Mouse (Mus musculus): ENCODE measurements around the gene Pigq. TPM values are rescaled to one million over a fixed set of nuclear protein-coding genes. Genes with fewer than 3 reads are reported as not detected.
A peak's percentile ranks its signal among the peaks of the same experiment; 100 is the strongest.

Gene Pigq
- total RNA-seq, 1 experiment from 2014 or later, result 122 TPM

DNA sequence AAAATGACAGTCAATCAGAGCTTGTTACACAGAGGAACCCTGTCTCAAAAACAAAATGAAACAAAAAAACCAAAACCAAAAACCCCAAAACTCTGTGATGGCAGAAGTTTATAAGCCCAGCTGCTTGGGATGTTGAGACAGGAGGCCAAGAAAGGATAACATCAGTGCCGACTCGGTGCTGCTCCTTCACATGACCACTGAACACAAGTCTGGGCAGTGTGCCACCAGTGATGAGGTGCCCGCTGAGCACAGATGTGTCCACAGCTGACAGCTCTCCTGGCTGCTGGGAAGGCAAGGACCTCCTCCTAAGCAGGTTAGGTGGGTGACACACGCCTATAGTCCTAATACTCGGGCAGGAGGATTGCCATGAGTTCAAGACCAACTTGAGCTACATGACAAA, 22.6 kb downstream of the Pigq start:
- DNase-seq, result peak; percentile 16

DNA sequence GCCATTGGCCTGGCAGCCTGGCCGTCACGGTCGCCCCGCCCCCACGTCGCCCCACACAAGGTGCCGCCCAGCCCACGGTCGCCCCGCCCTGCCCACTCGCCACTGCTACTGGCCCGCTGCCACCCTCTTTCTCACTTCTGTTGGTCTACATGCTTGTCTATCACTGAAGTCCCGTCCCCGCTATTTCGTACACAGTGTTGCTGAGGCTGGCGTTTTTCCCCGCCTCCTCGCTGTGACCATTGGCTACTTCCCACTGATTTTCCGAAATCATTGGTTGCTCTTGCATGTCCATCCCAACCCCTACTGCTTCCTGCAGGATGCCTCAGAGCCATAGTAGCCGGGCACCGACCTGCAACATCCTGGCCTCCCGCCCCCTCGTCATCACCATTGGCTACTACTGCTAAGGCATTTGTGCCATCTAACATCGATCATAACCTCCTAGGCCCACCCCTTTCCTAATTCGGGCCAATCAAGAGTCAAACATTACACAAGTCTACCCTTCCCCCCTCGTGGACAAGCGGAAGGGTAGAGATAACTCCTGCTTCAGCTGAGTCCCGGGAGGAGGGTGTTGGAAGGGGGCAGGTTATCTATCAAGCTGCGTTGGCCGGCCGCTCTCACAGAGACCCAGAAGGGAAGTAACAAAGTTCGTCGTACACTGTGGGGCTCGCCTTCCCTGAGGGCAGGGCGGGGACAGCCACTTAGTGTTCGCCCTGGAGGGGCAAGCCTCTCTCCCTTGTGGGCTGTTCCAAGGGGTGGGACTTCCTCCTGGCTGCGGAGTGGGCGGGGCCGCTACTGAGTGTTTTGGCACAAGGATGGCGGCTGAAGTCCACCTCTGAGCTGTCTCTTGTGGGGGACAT, 24.7 kb downstream of the Pigq start:
- DNase-seq, result peak; percentile 100

DNA sequence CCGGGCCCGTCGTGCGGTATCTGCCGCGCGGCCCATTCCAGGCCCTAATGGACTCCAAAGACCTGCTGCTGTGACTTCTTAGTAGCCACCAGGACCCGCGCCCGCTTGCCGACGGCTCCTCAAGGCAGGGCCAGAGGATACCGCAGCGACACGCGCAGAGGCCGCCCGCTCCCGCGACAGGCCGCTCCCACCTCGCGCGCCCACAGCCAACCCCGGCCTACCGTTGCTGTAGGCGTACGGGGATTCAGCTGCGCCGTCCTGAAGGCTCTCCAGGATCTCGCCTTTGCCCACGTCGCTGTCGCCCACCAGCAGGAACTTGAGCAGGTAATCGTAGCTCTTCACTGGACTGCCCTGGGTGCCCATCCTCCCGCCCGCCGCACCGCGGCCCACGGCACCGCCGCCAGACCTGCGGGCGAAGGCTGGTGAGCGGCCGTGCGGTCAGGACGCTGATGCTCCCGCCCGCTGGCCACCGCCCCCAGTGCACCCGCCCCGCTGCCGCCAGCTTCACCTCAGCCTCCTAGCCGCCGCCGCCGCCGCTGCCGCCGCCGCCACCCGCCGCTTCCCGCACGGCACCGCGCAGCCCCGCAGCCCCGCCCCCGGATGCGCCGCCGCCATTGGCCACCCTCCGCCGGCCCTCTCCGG, 25.5 kb downstream of the Pigq start, which contains the start of gene Rab40c:
TSS of gene Rab40c (minus strand) at position 584 of the 642 bp plus-strand sequence.
- DNase-seq, result peak; percentile 78

- no peak for DNase-seq
These were observed 26.5 kb downstream of the Pigq start for GRCm38 (mm10) chr17:25918037-25918750.

DNA sequence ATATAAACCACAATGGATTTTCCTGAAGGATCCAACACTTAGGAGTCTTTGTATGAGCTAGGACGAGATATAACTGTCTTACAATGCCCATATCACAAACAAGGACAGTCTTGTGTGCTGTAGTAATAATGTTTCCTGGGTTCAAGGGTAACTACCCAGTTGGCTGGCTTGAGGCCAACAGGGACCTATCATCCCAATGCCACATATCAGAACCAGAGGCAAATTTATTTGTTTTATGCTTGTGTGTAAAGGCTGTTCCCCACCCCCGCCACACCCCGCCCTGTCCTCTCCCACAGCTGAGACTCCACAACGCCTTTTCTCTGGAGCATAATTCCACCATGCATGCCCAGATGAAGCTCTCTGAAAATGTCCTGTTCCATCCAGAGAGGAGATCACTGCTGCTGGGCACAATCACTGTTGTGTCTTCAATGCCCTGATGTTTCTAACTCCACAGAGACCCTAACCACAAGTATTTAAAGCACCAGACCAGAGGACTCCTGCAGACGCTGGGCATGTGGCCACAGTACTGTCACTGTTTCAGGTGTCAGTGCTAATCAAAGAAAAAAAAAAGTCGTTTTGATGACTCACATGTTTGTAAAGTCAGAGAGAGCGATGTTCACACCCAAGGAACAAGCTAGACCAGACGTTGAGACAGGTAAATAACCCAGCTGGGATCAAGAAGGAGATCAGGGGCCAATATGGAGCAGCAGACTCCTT, 27.6 kb downstream of the Pigq start:
- DNase-seq, result peak; percentile 79

- no peak for DNase-seq
These were observed 30.4 kb downstream of the Pigq start for GRCm38 (mm10) chr17:25914295-25914694.

- no peak for DNase-seq
These were observed 30.9 kb downstream of the Pigq start for GRCm38 (mm10) chr17:25913877-25914275.

- DNase-seq, result peak; percentile 42
These were observed 31.4 kb downstream of the Pigq start for GRCm38 (mm10) chr17:25913186-25913876.

DNA sequence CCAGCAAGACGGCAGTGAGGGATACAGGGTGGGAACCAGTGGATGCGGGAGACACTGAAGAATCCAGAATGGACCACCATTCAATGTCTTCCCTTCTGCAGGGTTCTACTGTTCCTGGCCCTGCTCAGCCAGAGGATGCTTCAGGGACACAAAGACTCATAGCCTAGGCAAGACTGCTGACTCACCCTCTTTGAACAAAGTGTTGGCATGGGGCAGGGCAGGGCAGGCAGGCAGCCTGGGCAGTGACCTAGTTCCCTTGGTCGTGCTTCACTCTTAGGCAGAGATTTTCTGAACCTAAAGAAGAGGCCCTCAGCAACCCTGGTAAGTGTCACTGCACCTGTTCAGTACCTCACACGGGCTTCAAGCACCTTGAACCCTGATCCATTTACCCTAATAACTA, 32.9 kb downstream of the Pigq start:
- DNase-seq, result peak; percentile 80

DNA sequence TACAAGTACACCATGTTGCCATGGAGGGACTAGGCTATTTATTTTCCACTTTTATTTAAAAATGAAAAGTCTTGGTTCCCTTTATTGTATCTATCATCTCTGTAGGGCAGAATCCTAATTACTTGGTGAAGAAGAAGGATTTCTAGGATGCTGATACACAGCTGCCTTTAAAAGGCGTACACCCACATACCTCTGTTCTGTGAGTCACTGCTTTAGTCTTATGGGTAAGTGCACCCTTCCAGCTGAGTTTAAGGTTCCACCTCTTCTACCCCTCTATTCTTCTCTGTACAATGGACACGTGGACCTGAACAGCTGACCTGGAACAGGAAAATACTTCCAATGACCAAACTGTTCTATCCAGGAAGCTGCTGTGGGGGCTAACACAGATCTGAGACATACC, 37.1 kb downstream of the Pigq start:
- DNase-seq, result no peak

- no peak for DNase-seq
These were observed 41.7 kb downstream of the Pigq start for GRCm38 (mm10) chr17:25903061-25903460.

- no peak for DNase-seq
These were observed 44.5 kb downstream of the Pigq start for GRCm38 (mm10) chr17:25900193-25900592.

DNA sequence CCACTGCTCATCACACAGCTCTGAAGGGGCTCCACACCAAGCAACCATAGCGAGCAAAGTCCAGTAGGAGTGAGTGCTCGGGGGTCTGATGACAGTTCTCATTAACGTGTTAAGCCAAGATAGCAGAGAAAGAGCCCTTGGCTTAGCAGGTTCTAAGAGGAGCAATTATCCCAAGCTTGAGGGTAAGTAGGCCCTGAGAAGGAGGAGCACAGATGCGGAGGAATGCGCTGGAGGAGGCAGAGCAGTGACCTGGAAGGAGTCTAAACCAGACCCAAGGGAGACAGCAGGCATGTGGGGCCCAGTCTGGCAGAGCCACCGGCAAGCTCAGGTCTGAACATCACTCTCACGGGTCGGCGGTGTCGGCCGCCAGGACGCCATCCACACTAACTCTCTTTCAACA, 48.8 kb downstream of the Pigq start:
- no peak for DNase-seq

GRCm38 (mm10) chr17:25895415-25895814, 49.3 kb downstream of the Pigq start:
- peak; percentile 37 for DNase-seq

DNA sequence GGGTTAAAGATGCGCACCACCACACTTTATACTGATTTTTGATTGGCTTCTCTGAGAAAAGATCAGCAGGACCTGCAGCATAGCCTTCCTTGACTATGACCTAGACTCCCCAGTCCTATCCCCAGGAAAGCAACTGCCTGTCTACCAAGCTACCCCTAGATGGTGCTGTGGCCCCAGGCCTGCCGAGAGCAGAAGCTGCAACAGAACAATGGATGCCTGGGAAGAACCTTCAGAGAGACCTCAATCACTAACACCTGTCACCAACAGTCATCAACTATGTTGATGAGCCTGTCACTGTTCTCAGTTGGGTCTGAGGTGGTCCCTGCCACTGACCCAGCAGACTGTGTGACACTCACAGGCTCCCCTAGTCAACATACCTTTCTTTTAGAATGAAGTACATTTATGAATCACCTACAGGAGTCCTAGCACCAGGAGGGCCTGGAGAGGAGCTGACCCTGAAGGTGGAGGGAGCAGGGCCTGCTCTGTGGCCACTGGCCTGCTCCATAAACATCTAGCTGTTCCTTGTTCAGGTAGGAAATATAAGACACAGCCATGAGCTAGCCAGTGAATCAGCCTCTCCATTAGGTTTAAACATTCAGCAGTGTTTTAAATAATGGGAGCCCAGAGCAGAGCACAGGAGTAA, 50.6 kb downstream of the Pigq start:
- peak; percentile 88 for DNase-seq

GRCm38 (mm10) chr17:25888837-25889236, 55.9 kb downstream of the Pigq start:
- no peak for DNase-seq

DNA sequence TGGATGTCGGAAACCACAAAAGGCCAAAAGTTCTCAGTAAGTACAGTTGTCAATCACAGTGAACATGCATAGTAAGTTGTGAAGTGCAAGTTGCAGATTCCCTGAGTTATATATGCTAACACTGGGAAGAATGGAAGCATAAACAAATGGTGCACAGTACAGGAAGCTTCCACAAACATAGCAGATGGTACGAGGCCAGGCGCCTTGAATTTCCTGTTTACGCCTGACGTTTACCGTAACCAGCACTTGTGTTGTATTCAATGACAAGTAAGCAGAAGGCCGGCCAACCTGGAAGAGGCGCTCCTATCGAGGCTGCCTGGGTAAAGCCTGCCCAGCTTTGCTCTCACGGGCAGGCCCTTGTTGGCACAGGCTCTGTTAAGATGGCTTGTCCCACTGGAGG, 57.3 kb downstream of the Pigq start:
- DNase-seq, result no peak

DNA sequence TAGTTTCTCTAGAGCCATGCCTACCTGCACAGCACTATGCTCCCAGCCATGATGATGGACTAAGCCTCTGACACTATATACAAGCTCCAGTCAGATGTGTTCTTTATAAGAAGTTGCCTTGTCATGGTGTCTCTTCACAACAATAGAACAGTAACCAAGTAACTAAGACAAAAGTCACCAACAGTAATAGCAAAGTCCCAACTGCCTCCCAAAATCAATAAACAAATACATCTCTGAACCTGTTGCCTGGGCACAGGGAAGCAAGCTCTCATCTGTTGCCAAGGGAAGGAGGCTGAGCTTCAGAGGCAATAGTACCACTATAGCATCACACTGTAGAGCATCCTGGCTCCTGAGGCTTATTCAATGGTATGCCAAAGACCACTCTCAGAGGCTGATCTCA, 57.9 kb downstream of the Pigq start:
- no peak for DNase-seq

DNA sequence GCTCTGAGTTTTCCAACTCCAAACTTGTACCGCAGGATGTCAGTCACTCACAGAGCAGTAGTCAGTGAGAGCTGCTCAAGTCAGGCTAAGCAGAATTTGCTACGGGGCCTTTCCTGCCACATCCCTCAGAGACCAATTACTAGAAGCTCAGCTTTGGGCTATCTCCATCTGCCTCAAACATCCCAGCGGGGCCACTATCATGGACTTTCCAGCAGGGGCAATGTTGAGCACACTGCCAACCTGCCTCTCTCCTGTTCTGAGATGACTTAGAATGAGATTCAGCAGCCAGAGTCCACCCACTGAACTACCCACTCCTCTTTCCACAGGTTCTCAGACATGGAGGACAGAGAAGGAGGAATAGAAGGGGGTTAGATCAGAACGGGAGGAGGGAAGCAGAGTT, 59.1 kb downstream of the Pigq start:
- DNase-seq, result no peak

- no peak for DNase-seq
These were observed 60.9 kb downstream of the Pigq start for GRCm38 (mm10) chr17:25883824-25884223.

- DNase-seq, result no peak
These were observed 61.5 kb downstream of the Pigq start for GRCm38 (mm10) chr17:25883268-25883667.
